Mouse (Mus musculus) hematopoietic multipotent progenitor cell, adult 10-12 weeks (in vitro differentiated cells): ENCODE data around the gene Scgb2b18. TPM values are rescaled to one million over a fixed set of nuclear protein-coding genes. Genes with fewer than 3 reads are reported as not detected.

Experiments used
- polyA plus RNA-seq: library from polyadenylated mRNA; stranded (reverse); fragments of >175 nt; gene quantifications from 2 replicates; pipeline ENCODE4 v1.2.3, GENCODE M21; 2012; ENCODE audit warnings: low replicate concordance

Scgb2b18 gene
- not detected in 2 replicates for polyA plus RNA-seq

DNA sequence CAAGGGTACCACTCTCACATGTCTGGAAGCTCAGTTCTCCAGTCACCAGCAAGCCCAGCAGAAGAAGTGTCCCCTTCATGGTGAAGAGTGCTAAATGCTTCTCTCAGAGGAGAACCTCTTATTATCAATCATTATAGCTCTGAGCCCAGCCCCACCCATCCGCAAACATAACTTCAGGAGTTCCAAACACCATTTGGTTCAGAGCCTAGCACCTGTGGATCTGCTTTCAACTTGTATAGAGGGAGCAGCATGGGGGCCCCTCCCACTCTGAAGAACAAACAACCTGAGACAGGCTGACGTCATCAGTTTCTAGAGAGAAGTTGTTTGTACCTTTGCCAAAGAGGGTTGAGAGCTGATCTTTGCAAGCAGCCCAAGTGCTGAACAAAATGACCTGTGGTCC, at the start of gene Scgb2b18:
Gene Scgb2b18 (minus strand): TSS at position 101 of the 400 bp plus-strand sequence.

DNA sequence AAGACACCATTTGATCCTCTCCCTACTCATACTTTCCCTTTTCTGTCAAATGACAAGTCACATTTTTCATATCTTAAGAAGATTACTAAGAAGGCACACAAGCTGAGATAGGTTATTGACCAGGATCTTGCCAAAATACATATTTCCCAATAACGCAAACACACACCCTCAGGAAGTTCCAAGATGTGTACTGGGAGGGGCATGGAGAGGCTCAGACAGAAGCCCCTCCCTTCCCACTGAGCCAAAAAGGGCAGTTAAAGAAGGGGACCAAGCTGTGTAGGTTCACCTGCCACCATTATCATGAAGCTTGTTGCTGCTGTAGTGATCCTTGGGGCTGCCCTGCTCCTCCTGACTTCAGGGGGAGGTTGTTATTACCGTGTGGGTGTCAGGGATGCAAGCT, 11.6 kb upstream of the Scgb2b18 start, which contains the start of gene Scgb1b18:
Gene Scgb1b18 (plus strand): TSS at position 301 of the 400 bp plus-strand sequence.

Other genes starting within 250 kb of the Scgb2b18 start
- gene Scgb2b17, start 117.3 kb downstream of the Scgb2b18 start, polyA plus RNA-seq: not detected in 2 replicates
- not detected in 2 replicates for gene Scgb1b17, start 110.4 kb downstream of the Scgb2b18 start, polyA plus RNA-seq
- not detected in 2 replicates for gene Scgb1b18, start 11.7 kb upstream of the Scgb2b18 start, polyA plus RNA-seq
- not detected in 2 replicates for gene Scgb2b19, start 106.5 kb upstream of the Scgb2b18 start, polyA plus RNA-seq
- not detected in 2 replicates for gene Scgb1b19, start 113.4 kb upstream of the Scgb2b18 start, polyA plus RNA-seq
- not detected in 2 replicates for gene Scgb2b20, start 192.5 kb upstream of the Scgb2b18 start, polyA plus RNA-seq
- not detected in 2 replicates for gene Scgb1b20, start 199.4 kb upstream of the Scgb2b18 start, polyA plus RNA-seq